Mouse (Mus musculus) mouse trophoblast stem cell (cell line): ENCODE data around the gene Parvg.

Experiments
- in situ Hi-C, 2 experiments: fragments of 300-500 bp; cut with MseI, MboI; formaldehyde crosslinking; loops; 2 replicates in 1 of 2; 3 replicates in 1 of 2; pipeline ENCODE4 v1.15.1; 2025

The Parvg gene

GRCm38 (mm10) chr15:84303264-84303663 lies 20.6 kb upstream of the Parvg start:
- in situ Hi-C loops: no loop called here

DNA sequence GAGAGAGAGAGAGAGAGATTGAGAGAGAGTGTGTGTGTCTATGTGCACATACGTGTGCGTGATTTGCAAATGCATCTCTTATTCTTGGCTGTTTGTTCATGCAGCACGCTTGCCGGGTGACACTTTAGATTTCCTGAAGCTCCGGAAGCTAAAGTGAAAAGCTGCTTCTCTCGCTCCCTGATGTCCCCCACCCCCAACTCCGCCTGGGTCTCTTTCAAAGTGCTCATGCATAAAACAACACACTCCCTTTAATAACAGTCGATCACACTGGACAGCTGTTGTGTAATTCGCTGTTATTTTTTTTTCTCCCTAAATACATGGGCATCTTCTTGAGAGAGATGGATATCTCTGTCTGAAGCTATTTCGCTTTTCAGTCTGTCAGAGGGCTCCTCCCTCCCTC lies 18.5 kb upstream of the Parvg start:
- in situ Hi-C loops: no loop called here

DNA sequence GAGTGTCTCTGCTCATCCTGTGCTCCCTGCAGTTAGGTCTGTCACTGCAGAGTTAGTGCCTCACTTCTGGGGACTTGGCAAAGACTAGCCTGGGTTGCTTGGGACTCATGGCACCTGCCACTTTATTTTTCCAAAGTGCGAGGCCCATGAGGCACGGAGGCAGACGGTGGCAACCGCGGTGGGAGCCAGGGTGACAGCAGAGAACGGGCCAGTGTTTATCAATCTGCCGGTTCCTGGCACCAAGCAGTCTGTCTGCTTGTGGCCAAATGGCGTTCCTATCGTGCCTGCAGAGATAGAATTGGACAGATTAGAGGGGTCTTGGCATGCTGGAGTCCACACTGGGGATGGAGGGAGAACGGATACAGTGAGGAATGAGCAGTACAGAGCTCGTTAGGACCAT lies 13.6 kb upstream of the Parvg start:
- in situ Hi-C loops: no loop called here

- in situ Hi-C loops: no loop called here
These were observed 12.3 kb upstream of the Parvg start for GRCm38 (mm10) chr15:84311295-84312085.

- in situ Hi-C loops: no loop called here
These were observed 10.8 kb upstream of the Parvg start for GRCm38 (mm10) chr15:84312878-84313565.

GRCm38 (mm10) chr15:84313566-84313878 lies 10.3 kb upstream of the Parvg start:
- in situ Hi-C loops: no loop called here

DNA sequence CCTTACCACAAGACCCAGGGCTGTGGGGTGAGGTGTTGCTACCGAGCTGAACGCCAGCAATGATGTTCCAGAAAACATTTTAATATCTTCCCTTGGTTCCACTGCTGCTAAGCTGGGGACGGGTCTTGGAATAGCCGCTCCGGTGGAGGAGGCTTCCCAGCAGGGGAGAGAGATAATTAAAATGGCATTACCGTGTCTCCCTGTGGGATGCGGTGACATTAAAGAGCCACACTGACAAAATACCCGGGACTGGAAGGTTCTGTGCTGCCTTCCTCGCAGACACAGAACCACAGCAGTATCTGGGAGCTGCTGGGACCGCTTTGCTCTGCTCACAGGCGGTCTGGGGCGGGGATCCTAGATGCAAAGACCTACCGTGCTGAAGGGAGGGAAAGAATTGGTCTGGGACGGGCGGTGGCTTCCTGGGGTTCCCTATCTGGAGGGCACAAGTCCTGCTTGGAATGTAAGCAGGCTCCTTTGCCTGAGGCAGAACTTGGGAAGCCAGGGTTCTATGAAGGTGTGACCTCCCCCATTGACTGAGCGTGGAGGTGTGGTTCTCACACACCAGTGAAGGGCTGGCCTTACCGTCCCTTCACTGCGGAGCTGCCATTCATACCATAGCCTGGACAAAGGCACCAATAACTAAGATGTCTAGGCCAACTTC lies 9.3 kb upstream of the Parvg start:
- in situ Hi-C loops: no loop called here

GRCm38 (mm10) chr15:84315276-84316046 lies 8.4 kb upstream of the Parvg start:
- in situ Hi-C loops: no loop called here

GRCm38 (mm10) chr15:84319393-84319792 lies 4.4 kb upstream of the Parvg start:
- in situ Hi-C loops: no loop called here

DNA sequence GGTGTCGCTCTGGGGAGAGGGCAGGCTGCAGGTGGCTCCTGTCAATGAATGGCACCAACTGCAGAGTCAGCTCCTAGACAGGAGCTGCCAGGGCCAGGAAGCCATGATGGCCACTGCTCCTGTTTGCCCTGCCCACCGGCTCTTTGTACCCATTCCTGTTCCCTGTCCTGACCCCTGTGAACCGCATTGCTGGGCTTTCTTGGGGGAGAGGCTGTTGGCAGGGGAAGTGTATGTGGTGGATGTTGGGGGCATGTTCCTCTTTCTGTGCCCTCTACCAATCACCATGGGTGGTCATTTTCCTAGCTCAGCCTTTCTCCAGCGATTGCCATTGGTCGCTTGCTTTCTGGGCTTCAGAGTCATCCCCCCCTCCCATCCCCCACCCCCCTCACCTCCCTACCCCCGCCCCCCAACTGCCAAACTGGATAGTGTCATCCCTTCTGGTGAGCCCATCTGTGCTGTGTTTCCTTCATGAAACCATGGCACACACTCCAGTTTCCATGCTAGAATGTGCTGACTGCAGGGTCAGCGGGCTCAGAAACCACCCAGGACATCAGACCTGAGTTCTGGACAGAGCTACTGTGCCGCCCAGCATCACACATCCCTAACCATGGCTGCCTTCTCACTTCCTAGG lies 2.2 kb upstream of the Parvg start:
- in situ Hi-C loops: no loop called here

GRCm38 (mm10) chr15:84324870-84325553 lies 1.2 kb downstream of the Parvg start:
- in situ Hi-C loops: no loop called here

GRCm38 (mm10) chr15:84325736-84326135 lies 1.9 kb downstream of the Parvg start:
- in situ Hi-C loops: no loop called here

- in situ Hi-C loops: no loop called here
These were observed 5.0 kb downstream of the Parvg start for GRCm38 (mm10) chr15:84328870-84329269.

GRCm38 (mm10) chr15:84329940-84330339 lies 6.1 kb downstream of the Parvg start:
- in situ Hi-C loops: no loop called here

- in situ Hi-C loops: no loop called here
These were observed 7.3 kb downstream of the Parvg start for GRCm38 (mm10) chr15:84331066-84331612.

- in situ Hi-C loops: no loop called here
These were observed 12.5 kb downstream of the Parvg start for GRCm38 (mm10) chr15:84336281-84336817.

DNA sequence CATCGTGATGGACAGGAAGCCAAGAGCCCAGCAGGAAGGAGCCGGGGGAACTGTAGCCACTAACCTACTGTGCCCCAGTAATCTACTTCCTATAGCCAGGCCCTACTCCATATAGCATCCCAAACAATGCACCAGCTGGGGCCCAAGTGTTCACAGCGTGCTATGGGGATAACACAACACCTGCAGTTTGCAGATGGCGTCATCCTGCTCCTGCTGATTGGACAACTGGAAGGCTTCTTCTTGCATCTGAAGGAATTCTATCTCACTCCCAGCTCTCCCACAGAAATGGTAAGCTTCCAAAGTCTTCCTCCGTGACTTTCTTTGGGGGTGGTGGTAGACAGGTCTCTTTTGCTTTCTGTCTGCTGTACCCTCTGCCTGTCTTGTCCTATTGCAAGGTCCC lies 13.8 kb downstream of the Parvg start:
- in situ Hi-C loops: no loop called here

- in situ Hi-C loops: no loop called here
These were observed 17.1 kb downstream of the Parvg start for GRCm38 (mm10) chr15:84340926-84341325.

DNA sequence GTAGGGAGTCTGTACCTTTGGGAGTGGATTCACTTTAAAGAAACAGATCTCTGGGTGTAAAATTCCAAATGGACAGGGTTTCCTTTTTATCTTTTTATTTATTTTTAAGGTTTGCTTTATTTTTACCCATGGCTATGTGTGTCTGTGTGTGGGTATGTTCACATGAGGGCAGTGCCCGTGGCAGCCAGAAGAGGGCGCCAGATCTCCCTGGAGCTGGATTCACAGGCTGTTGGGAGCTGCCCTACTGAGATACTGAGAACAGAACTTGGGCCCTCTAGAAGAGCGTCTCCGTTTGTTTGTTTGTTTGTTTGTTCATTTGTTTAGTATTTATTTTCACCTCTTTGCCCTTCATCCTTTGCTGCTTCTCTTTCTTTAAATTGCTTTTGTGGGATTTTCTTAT lies 24.9 kb downstream of the Parvg start:
- in situ Hi-C loops: no loop called here

DNA sequence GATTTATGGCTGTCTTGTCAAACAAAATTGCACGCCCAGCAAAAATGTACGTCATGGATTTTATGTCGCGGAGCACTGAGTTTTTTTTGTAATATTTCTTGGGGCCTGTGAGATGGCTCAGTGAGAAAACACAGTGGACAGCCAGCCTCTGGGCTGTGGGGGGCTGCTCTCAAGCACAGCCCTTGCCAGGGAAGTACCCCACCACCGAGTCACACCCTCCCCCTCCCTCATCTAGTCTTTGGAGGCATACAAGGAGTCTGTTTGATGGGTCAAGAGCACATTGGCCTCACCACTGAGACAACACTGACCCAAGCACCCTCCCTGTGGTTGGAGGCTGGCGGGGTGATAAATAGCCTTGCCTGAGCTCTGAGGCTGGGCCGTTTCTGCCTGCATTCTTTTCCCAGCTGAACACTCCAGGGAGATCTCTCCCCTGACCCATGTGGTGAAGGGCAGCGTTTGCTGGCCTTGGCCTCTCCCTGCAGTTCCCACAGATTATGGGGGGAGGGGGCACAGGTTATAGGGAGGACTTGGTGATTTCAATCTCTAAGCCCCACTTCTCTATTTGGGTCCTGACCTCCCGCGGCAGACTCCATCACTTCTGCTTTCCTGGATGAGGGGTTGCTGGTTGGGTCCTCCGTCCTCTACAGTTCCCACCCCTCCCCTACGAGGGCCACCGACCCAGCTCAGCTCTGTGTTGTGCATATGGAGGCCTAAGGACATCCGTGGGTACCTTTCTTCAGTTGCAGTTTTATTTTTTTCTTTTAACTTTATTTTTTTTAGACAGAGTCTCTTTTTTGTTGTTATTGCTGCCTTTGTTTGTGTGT lies 26.3 kb downstream of the Parvg start:
- in situ Hi-C loops: no loop called here
